Mouse (Mus musculus) 3134 (cell line): Measurements from ENCODE around the gene Chd4.
"Not testable (repeated sequence)": the region's sequence is repeated elsewhere in the genome, so short reads cannot be mapped to it uniquely, and the experiment has no call there.

ENCODE experiments used
- DNase-seq: peaks from one replicate; pipeline ENCODE4 v3.0.0-alpha.2; 2011; ENCODE audit warnings: low spot score; ENCODE audit not compliant: insufficient read length; ENCODE audit errors: extremely low read depth

Chd4 gene

GRCm38 (mm10) chr6:125095391-125096278, at the start of gene Chd4:
TSS of gene Chd4 (plus strand) at chr6:125095981.
- peak; percentile 94 for DNase-seq

GRCm38 (mm10) chr6:125046691-125047090, 49.1 kb upstream of the Chd4 start:
- peak; percentile 41 for DNase-seq

GRCm38 (mm10) chr6:125049678-125050077, 46.1 kb upstream of the Chd4 start, which contains the start of gene Acrbp:
TSS of gene Acrbp (plus strand) at chr6:125049689.
- no peak for DNase-seq

GRCm38 (mm10) chr6:125051237-125051636, 44.5 kb upstream of the Chd4 start:
- DNase-seq: peak; percentile 20

GRCm38 (mm10) chr6:125061493-125061892, 34.3 kb upstream of the Chd4 start:
- no peak for DNase-seq

GRCm38 (mm10) chr6:125062511-125062910, 33.3 kb upstream of the Chd4 start:
- DNase-seq: no peak

GRCm38 (mm10) chr6:125063906-125064305, 31.9 kb upstream of the Chd4 start:
- DNase-seq: no peak

- DNase-seq: not testable (repeated sequence)
Observed at GRCm38 (mm10) chr6:125065223-125065622, 30.6 kb upstream of the Chd4 start.

- DNase-seq: no peak
Observed at GRCm38 (mm10) chr6:125067571-125067995, 28.2 kb upstream of the Chd4 start, which contains the start of gene Lpar5. TSS of gene Lpar5 (plus strand) at chr6:125067920.

- no peak for DNase-seq
Observed at GRCm38 (mm10) chr6:125071170-125071895, 24.4 kb upstream of the Chd4 start.

GRCm38 (mm10) chr6:125071896-125072279, 23.9 kb upstream of the Chd4 start:
- DNase-seq: no peak

GRCm38 (mm10) chr6:125073825-125074224, 22.0 kb upstream of the Chd4 start:
- DNase-seq: no peak

GRCm38 (mm10) chr6:125081394-125081793, 14.4 kb upstream of the Chd4 start:
- no peak for DNase-seq

GRCm38 (mm10) chr6:125081797-125082560, 13.8 kb upstream of the Chd4 start:
- DNase-seq: peak; percentile 55

- no peak for DNase-seq
Observed at GRCm38 (mm10) chr6:125082801-125083386, 12.9 kb upstream of the Chd4 start.

- peak; percentile 42 for DNase-seq
Observed at GRCm38 (mm10) chr6:125084424-125084823, 11.4 kb upstream of the Chd4 start.

GRCm38 (mm10) chr6:125087937-125088336, 7.8 kb upstream of the Chd4 start:
- no peak for DNase-seq

- peak; percentile 86 for DNase-seq
Observed at GRCm38 (mm10) chr6:125088561-125089321, 7.0 kb upstream of the Chd4 start.

GRCm38 (mm10) chr6:125089521-125090321, 6.1 kb upstream of the Chd4 start:
- DNase-seq: peak; percentile 87
